Mouse (Mus musculus) thymus, adult 2 months (tissue): ENCODE data around the gene Max. TPM values are rescaled to one million over a fixed set of nuclear protein-coding genes. Genes with fewer than 3 reads are reported as not detected.

Experiments used
- DNase-seq: peaks from one replicate; pipeline ENCODE4 v3.0.0; 2021
- H3K27ac ChIP-seq: fragments of 200-500 bp; 2 replicates; pipeline ENCODE4 v1.5.1; 2012; ENCODE audit warnings: low read length, control low read depth; ENCODE audit not compliant: control insufficient read depth, insufficient read depth
- H3K27me3 ChIP-seq: fragments of 200-500 bp; 2 replicates; pipeline ENCODE4 v1.6.1; 2012; ENCODE audit warnings: mild to moderate bottlenecking, low read length, moderate library complexity, mixed read lengths; ENCODE audit not compliant: control insufficient read depth, insufficient read depth
- H3K36me3 ChIP-seq: fragments of 200-500 bp; 2 replicates; pipeline ENCODE4 v1.6.1; 2012; ENCODE audit warnings: mild to moderate bottlenecking, low read length, moderate library complexity; ENCODE audit not compliant: control insufficient read depth, insufficient read depth
- H3K4me1 ChIP-seq: fragments of 200-500 bp; replicated peaks from 2 replicates; pipeline ENCODE4 v1.6.1; 2012; ENCODE audit warnings: low read length; ENCODE audit not compliant: control insufficient read depth, insufficient read depth
- H3K4me3 ChIP-seq: fragments of 200-500 bp; 2 replicates; pipeline ENCODE4 v1.5.1; 2012; ENCODE audit warnings: mild to moderate bottlenecking, low read length, control low read depth, moderate library complexity; ENCODE audit not compliant: control insufficient read depth, insufficient read depth
- CTCF ChIP-seq: fragments of 200-500 bp; IDR thresholded peaks from 2 replicates; pipeline ENCODE4 v1.5.1; 2012; ENCODE audit warnings: mild to moderate bottlenecking, control low read depth, low read length, moderate library complexity, borderline replicate concordance; ENCODE audit not compliant: control insufficient read depth, poor library complexity, insufficient read depth; ENCODE audit errors: extremely low read depth
- POLR2A ChIP-seq: fragments of 200-500 bp; IDR thresholded peaks from 2 replicates; pipeline ENCODE4 v1.6.1; 2012; ENCODE audit warnings: mild to moderate bottlenecking, low read length, control low read depth, moderate library complexity; ENCODE audit not compliant: control insufficient read depth, poor library complexity, insufficient read depth; ENCODE audit errors: extremely low read depth
- WGBS: fragments of 180-500 bp; shearing (Covaris S2); methylation state at CpG from one replicate; pipeline ENCODE4 v1.1.7; 2018; 5-methylcytosine and 5-hydroxymethylcytosine counted together
- polyA plus RNA-seq: library from polyadenylated mRNA; depleted of rRNA; stranded (reverse); fragments of >200 nt; gene quantifications from 2 replicates; pipeline ENCODE4 v1.2.3, GENCODE M21; 2012; rRNA removed

Gene Max
- 54.9 and 56.1 TPM in 2 replicates for polyA plus RNA-seq

- Histone ChIP-seq H3K4me1 (peaks cover 4% of the 10 kb centered on the region), H3K36me3 (no peaks in the 10 kb centered on the region), H3K4me3 (peak within 1 kb of the TSS; percentile 59), H3K27me3 (no peaks in the 10 kb centered on the region), H3K27ac (peak within 1 kb of the TSS; percentile 6; the same call in 1 of the 2 replicates)
- peak; percentile 96 for DNase-seq
- TF ChIP-seq POLR2A = peak; percentile 87
- 0 out of 2 replicates have a peak, but pooled peaks have one; percentile 31 for TF ChIP-seq CTCF
- WGBS = under 1% methylated on average over 73 of the region's 73 CpGs
Observed at GRCm38 (mm10) chr12:76961932-76962891, at the start of gene Max. TSS of gene Max (minus strand) at chr12:76962201.

DNA sequence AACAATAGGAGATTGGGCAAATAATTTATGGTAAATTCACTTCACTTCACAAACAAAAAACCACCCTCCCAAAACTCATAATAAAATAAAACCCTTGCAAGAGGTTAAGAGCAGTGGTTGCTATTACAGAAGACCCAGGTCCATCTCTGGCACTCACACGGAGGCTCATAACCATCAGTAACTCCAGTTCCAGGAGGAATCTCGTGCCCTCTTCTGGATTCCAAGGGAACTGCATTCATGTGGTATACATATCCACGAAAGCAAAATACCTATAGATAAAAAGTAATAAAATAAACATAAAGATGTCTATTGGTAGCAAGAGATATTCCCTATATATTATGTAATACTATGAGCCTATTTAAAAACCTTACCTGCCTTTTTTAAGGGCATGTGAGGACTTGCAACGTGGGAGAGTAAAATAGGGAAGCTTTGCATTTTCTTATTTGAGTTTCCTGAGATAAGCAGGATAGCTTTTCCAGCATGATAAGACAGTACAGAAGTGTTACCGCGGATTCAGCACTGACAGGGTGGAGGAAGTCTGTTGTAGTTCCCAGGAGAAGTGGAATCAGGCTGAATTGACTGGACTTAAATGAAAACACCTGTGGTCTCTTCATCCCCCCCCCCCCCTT lies 49.2 kb upstream of the Max start:
- DNase-seq = no peak
- Histone ChIP-seq H3K4me3 (no peak overlapping the region), H3K27me3 (no peaks in the 10 kb centered on the region), H3K27ac (no peak overlapping the region), H3K4me1 (peaks cover 6% of the 10 kb centered on the region), H3K36me3 (no peaks in the 10 kb centered on the region)
- TF ChIP-seq POLR2A (no peak), CTCF (no peak)
- WGBS = 79% methylated on average over 6 of the region's 6 CpGs

DNA sequence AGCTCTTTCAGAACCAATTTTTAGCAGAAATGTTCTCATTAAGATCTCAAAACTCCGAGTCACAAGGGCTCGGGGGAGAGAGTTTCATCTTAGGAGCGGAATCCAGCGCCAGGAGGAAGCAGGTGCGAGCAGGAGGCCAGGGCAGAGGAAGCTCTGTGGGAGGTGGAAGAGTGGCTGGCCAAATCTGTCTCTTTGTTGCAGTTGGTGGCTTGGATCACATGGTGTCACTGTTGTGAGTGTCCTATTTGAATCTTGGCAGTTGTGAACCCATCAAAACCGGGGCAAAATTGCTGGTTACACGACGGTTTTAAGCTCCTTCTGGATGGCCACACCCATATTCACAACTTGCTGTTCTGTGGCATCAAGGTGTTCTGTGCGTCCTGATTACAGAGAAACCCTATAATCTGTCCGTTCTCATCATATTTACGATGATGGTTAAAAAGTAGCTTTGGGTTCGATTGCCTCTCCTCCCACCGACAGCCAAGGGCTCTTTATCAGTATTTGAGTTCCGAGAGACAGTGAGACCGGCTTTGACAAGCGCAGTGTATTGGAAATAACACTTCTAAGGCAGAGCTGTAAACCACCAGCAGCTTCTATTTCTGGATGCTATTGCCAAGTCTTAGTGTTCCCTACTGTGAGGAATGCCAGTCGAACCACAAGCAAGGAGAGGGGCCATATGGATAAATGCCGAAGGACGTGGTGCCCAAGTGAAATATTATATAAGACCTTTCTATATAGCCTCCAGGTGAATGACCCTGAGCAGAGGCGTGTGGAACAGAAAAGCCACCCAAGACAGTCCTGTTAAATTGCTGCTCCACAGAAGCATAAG lies 47.4 kb upstream of the Max start:
- H3K36me3 ChIP-seq = no peaks in the 10 kb centered on the region
- 30% methylated on average over 20 of the region's 20 CpGs for WGBS

GRCm38 (mm10) chr12:77004893-77005292 lies 42.9 kb upstream of the Max start:
- TF ChIP-seq CTCF = no peak
- TF ChIP-seq POLR2A = no peak
- DNase-seq = no peak
- Histone ChIP-seq H3K27me3 (no peaks in the 10 kb centered on the region), H3K4me3 (no peak overlapping the region), H3K4me1 (peaks cover 6% of the 10 kb centered on the region), H3K27ac (no peak overlapping the region), H3K36me3 (no peaks in the 10 kb centered on the region)
- WGBS = 93% methylated on average over 10 of the region's 10 CpGs

More for the DNA sequence above, 47.4 kb upstream of the Max start:
- Histone ChIP-seq H3K4me3 (no peak overlapping the region), H3K4me1 (peaks cover 6% of the 10 kb centered on the region), H3K27me3 (no peaks in the 10 kb centered on the region), H3K27ac (no peak overlapping the region)
- TF ChIP-seq POLR2A = no peak
- no peak for TF ChIP-seq CTCF
- DNase-seq = peak; percentile 58

DNA sequence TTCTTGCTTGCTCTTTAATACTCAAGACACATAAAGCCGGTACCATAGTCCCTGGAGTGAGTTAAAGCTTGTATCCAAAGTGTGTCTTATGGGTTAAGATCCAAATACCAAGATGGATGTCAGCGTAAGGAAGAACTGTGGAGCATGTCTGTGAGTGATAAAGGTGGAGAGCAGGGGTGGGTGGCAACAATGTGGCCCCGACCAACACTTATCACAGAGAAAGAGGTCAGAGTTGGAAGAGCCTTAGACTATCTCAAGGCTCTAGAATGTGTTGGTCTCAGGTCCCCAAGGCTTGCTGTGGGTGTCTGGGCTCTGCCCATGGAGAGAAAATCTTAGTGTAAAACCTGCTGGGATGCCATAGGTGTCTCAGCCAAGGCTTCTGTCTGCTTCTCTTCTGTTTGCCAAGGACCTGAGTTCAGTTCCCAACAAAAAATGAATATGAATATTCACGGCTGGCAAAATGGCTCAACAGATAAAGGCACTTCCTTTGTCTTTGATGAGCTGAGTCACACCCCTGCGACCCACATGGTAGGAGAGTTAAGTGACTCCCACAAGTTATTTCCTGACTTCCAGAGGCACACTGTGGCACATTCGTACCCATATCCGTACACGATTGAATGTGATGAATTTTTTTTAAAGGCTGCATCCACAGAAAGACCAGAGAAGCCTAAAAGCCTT lies 40.7 kb upstream of the Max start:
- no peak for TF ChIP-seq CTCF
- no peak for TF ChIP-seq POLR2A
- no peaks in the 10 kb centered on the region for H3K36me3 ChIP-seq
- no peaks in the 10 kb centered on the region for H3K27me3 ChIP-seq
- no peak overlapping the region for H3K4me3 ChIP-seq
- no peak for DNase-seq
- H3K27ac ChIP-seq = no peak overlapping the region
- no peaks in the 10 kb centered on the region for H3K4me1 ChIP-seq
- 73% methylated on average over 8 of the region's 8 CpGs for WGBS

- Histone ChIP-seq H3K4me1 (no peaks in the 10 kb centered on the region), H3K27ac (no peak overlapping the region), H3K36me3 (no peaks in the 10 kb centered on the region), H3K4me3 (no peak overlapping the region), H3K27me3 (no peaks in the 10 kb centered on the region)
- WGBS = 100% methylated on average over 1 of the region's 1 CpGs
- TF ChIP-seq CTCF = no peak
- TF ChIP-seq POLR2A = no peak
- DNase-seq = no peak
Observed at GRCm38 (mm10) chr12:77001312-77001711, 39.3 kb upstream of the Max start.
